Mouse (Mus musculus) G1E (cell line): ENCODE data around the gene Tex11. TPM values are rescaled to one million over a fixed set of nuclear protein-coding genes. Genes with fewer than 3 reads are reported as not detected.

Experiments used
- ATAC-seq: 2 replicates; pipeline ENCODE4 v1.8.0; 2016; ENCODE audit warnings: mild to moderate bottlenecking; ENCODE audit not compliant: insufficient number of reproducible peaks, poor library complexity, low FRiP score, severe bottlenecking; ENCODE audit errors: extremely low read depth
- DNase-seq: peaks from one replicate; pipeline ENCODE4 v3.0.0; 2012; ENCODE audit warnings: low spot score
- H3K27me3 ChIP-seq: 2 replicates; pipeline ENCODE4 v1.6.1; 2012; ENCODE audit warnings: mild to moderate bottlenecking, low read length, inconsistent platforms; ENCODE audit not compliant: insufficient read depth
- H3K36me3 ChIP-seq: replicated peaks from 2 replicates; pipeline ENCODE3; 2012; ENCODE audit warnings: mild to moderate bottlenecking, inconsistent platforms
- H3K4me1 ChIP-seq: 2 replicates; pipeline ENCODE4 v1.6.1; 2012; ENCODE audit warnings: low read depth, low read length, inconsistent platforms, mixed read lengths; ENCODE audit not compliant: insufficient read depth
- H3K4me3 ChIP-seq: 2 replicates; pipeline ENCODE4 v1.5.1; 2012; ENCODE audit warnings: low read depth, mild to moderate bottlenecking, inconsistent platforms, low read length, moderate library complexity, mixed read lengths
- H3K9me3 ChIP-seq: replicated peaks from 2 replicates; pipeline ENCODE4 v1.6.1; 2012; ENCODE audit warnings: inconsistent platforms
- CTCF ChIP-seq: IDR thresholded peaks from 2 replicates; pipeline ENCODE4 v1.5.1; 2012; ENCODE audit warnings: low read depth, low read length, inconsistent platforms, mixed read lengths
- GATA1 ChIP-seq: IDR thresholded peaks from 2 replicates; pipeline ENCODE4 v1.6.1; 2012; ENCODE audit warnings: borderline replicate concordance, low read length, inconsistent platforms, mixed read lengths
- GATA2 ChIP-seq: IDR thresholded peaks from 2 replicates; pipeline ENCODE4 v1.6.1; 2012; ENCODE audit warnings: low read depth, low read length, inconsistent platforms, borderline replicate concordance
- POLR2AphosphoS5 ChIP-seq: IDR thresholded peaks from 2 replicates; pipeline ENCODE4 v1.6.1; 2012; ENCODE audit warnings: low read depth, low read length, inconsistent platforms; ENCODE audit not compliant: insufficient replicate concordance
- TAL1 ChIP-seq: conservative IDR thresholded peaks from 2 replicates; pipeline ENCODE4 v1.6.1; 2012; ENCODE audit warnings: low read depth, low read length, inconsistent platforms, mixed read lengths
- polyA plus RNA-seq: library from polyadenylated mRNA; stranded (reverse); fragments of >175 nt; gene quantifications from 2 replicates; pipeline ENCODE4 v1.2.3, GENCODE M21; 2012
- total RNA-seq, 2 experiments: library from RNA; stranded (forward) in 1 of 2; stranded (reverse) in 1 of 2; fragments of 200-1000 nt in 1 of 2; fragments of >200 nt in 1 of 2; fragmentation: Nextera tagmentation in 1 of 2; gene quantifications; 2 replicates each; pipeline ENCODE4 v1.2.3; 2014 to 2017

The Tex11 gene
- total and polyA plus RNA-seq, 3 experiments: not detected

DNA sequence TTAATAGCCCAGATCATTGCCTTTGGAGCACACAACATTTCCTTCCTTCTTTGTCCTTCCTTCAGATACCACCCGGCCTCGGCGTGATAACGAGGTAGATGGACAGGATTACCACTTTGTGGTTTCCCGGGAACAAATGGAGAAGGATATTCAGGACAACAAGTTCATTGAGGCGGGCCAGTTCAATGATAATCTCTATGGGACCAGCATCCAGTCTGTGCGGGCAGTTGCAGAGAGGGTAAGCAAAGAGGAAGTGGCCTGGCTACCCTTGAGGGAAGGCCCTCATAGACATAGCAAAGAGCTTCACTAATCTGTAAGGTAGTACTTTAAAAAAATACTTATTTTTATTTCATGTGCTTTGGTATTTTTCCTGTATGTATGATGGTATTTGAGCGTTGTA, 245.3 kb downstream of the Tex11 start:
- H3K27me3 ChIP-seq: no peaks in the 10 kb centered on the region

DNA sequence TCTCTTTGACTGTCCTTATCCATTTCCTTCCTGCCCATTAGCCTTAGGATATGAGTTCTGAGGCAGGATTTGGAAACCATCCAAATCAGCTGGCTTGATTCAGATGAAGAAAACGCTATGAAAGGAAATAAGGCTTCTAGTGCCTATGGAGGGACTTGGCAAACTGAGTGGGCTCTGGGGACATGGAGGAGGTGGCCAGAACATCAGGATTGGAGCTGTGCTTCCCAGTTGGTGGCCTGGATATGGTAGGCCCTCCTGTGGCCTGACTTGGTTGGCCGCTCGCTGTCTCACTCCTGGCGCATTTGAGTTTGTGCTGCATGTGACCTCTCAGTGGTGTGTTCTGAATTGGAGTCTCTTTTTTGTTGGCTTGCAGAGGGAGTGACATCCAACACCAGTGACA, 248.3 kb downstream of the Tex11 start:
- Histone ChIP-seq H3K4me1 (no peaks in the 10 kb centered on the region), H3K36me3 (no peaks in the 10 kb centered on the region), H3K9me3 (no peaks in the 10 kb centered on the region), H3K4me3 (no peak overlapping the region), H3K27me3 (no peaks in the 10 kb centered on the region)
- DNase-seq (no peak), ATAC-seq (no peak)
- TF ChIP-seq POLR2AphosphoS5: no peak
- TF ChIP-seq GATA1: no peak
- TF ChIP-seq CTCF: no peak
- TF ChIP-seq TAL1: no peak
- TF ChIP-seq GATA2: no peak

More for the DNA sequence above, 245.3 kb downstream of the Tex11 start:
- no peaks in the 10 kb centered on the region for H3K9me3 ChIP-seq
- H3K4me3 ChIP-seq: no peak overlapping the region
- no peaks in the 10 kb centered on the region for H3K4me1 ChIP-seq
- no peak for DNase-seq
- no peaks in the 10 kb centered on the region for H3K36me3 ChIP-seq
- TF ChIP-seq GATA2 (no peak), CTCF (no peak), GATA1 (no peak), TAL1 (no peak), POLR2AphosphoS5 (no peak)
- ATAC-seq: no peak

DNA sequence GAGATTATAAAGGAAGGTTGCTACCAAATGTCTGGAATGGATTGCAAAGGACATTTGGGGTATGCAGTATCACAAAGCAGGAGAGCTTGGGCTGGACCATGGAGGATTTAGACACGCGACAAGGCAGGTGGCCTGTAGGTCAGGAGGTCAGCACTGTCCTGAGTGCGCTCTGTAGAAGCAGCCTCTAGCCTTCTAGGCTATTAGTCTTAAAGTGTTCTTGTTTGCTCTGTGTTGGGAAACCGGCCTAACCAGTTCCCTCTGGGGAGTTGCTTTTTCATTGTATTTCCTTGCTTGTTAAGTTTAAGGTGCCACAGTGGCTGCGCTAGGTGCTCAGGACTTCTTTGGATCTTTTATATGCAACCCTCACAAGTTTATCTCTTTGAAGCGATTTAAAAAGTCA, 257.4 kb downstream of the Tex11 start:
- H3K27me3 ChIP-seq: no peaks in the 10 kb centered on the region
- H3K36me3 ChIP-seq: no peaks in the 10 kb centered on the region
- no peaks in the 10 kb centered on the region for H3K4me1 ChIP-seq
- ATAC-seq (no peak), DNase-seq (no peak)
- TF ChIP-seq TAL1 (no peak), GATA1 (no peak), POLR2AphosphoS5 (no peak), CTCF (no peak), GATA2 (no peak)
- no peak overlapping the region for H3K4me3 ChIP-seq
- H3K9me3 ChIP-seq: no peaks in the 10 kb centered on the region

DNA sequence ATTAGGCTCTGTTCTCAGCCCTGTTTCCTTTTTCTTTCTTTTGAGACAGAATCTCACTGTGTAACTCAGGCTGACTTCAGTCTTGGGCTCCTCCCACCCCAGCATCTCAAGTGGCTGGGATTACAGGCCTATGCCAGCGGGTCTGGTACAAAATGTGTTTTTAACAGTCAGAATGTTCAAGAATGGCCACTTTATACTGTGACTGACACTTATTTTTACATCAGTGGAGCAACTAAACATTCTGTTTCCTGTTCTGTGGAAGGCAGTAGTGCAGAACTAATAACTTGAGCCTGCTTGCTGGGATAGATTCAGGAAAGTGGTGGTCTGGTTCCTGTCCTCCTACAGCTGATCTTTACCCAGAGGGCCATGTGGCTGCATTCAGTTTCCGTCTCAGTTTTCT, 258.8 kb downstream of the Tex11 start:
- H3K27me3 ChIP-seq: no peaks in the 10 kb centered on the region
- no peaks in the 10 kb centered on the region for H3K4me1 ChIP-seq
- ATAC-seq (no peak), DNase-seq (no peak)
- no peaks in the 10 kb centered on the region for H3K36me3 ChIP-seq
- no peaks in the 10 kb centered on the region for H3K9me3 ChIP-seq
- H3K4me3 ChIP-seq: no peak overlapping the region
- TF ChIP-seq GATA1 (no peak), GATA2 (no peak), POLR2AphosphoS5 (no peak), CTCF (no peak), TAL1 (no peak)

DNA sequence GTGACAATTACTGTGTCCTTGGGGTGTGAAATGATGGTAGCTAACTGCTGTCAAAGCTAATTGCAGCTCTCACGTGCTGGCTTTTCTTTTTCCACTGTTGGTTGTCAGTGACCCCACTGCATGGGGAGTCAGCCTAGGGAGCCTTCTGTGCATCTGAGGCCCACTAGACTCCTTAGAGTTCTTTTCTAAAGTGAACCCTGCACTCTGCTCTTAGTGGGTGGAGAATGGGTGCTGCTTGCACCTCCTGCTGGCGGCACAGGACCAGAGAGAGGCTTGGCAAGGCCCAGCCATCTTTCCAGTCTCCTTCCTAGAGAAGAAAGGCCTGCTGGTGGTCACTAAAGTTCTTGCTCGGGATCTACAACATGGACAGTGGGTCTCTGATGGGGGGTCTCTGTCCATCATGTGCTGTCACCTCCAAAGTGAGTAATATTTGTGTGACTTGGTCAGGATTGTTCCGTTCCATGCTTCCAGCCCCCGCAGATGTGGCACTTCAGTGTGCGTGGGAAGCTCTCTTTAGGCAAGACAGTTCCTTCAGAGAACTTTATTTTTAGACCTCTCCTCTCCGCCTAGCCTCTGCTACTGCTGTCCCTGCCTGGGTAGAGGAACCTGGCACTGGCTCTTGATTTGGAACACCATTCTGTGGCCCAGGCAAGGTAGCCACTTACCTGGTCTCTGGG, 261.5 kb downstream of the Tex11 start:
- no peak overlapping the region for H3K4me3 ChIP-seq
- ATAC-seq (no peak), DNase-seq (no peak)
- H3K27me3 ChIP-seq: no peaks in the 10 kb centered on the region
- no peaks in the 10 kb centered on the region for H3K9me3 ChIP-seq
- no peaks in the 10 kb centered on the region for H3K36me3 ChIP-seq
- no peaks in the 10 kb centered on the region for H3K4me1 ChIP-seq
- TF ChIP-seq GATA1 (no peak), CTCF (no peak), POLR2AphosphoS5 (no peak), TAL1 (no peak), GATA2 (no peak)

DNA sequence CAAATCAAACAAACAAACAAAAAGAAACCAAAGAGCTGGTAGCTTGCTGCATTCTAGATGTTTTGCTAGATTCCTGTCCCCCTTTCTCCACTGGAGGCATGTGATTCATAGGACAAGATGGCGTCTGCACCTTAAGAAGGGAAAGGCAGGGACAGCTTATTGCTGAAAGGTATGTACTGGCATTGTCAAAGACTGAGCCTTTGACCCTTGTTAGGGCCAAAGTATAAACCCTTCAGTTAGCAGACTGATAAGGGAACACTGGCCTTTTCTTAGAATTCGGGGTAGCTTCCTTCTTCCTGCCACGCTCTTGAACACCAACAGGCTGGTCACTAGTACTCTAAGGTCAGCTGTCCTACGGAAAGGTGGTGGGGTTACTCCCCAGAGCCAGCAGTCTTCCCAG, 262.1 kb downstream of the Tex11 start:
- DNase-seq (no peak), ATAC-seq (no peak)
- TF ChIP-seq GATA1 (no peak), CTCF (no peak), TAL1 (no peak), POLR2AphosphoS5 (no peak), GATA2 (no peak)
- Histone ChIP-seq H3K27me3 (no peaks in the 10 kb centered on the region), H3K4me1 (no peaks in the 10 kb centered on the region), H3K4me3 (no peak overlapping the region), H3K36me3 (no peaks in the 10 kb centered on the region), H3K9me3 (no peaks in the 10 kb centered on the region)

DNA sequence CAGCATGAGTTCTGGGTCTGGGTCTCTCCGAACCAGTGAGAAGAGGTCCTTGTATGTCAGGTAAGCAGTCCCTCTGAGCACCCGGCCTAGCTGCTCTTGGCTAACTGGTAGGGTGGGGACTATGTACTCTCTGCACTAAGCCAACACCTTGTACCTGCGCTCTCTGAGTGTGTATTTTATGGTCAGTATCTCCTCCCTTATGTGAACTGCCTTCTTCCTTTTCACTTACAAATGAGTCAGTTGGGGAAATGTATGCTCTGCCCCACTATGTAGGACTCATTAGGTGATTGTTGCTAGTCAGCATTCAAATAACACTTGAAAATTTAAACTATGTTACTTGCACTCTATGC, 262.8 kb downstream of the Tex11 start:
- no peak for ATAC-seq
- Histone ChIP-seq H3K9me3 (no peaks in the 10 kb centered on the region), H3K4me1 (no peaks in the 10 kb centered on the region), H3K36me3 (no peaks in the 10 kb centered on the region), H3K27me3 (no peaks in the 10 kb centered on the region), H3K4me3 (no peak overlapping the region)
- TF ChIP-seq TAL1 (no peak), CTCF (no peak), GATA1 (no peak), POLR2AphosphoS5 (no peak), GATA2 (no peak)
- no peak for DNase-seq
